Mouse (Mus musculus) hindbrain, embryonic 15.5 days (tissue): ENCODE data around the gene Acyp1. TPM values are rescaled to one million over a fixed set of nuclear protein-coding genes. Genes with fewer than 3 reads are reported as not detected.

ENCODE experiments used
- ATAC-seq: fragments of 200-750 bp; cut with Nextera tagmentation; 2 replicates; pipeline ENCODE4 v1.8.0; 2017; ENCODE audit warnings: low read depth, moderate number of reproducible peaks, moderate TSS enrichment; ENCODE audit not compliant: low FRiP score
- H3K27ac ChIP-seq: fragments of 300-500 bp; sonication (generic); replicated peaks from 2 replicates; pipeline ENCODE4 v1.5.1; 2015; ENCODE audit warnings: mild to moderate bottlenecking, inconsistent platforms
- H3K27me3 ChIP-seq: fragments of 300-500 bp; sonication (generic); 2 replicates; pipeline ENCODE4 v1.6.1; 2015; ENCODE audit warnings: control low read depth, inconsistent platforms
- H3K36me3 ChIP-seq: fragments of 300-500 bp; sonication (generic); 2 replicates; pipeline ENCODE4 v1.6.1; 2015; ENCODE audit warnings: control low read depth, inconsistent platforms
- H3K4me1 ChIP-seq: fragments of 300-500 bp; sonication (generic); replicated peaks from 2 replicates; pipeline ENCODE4 v1.6.1; 2015; ENCODE audit warnings: control low read depth, inconsistent platforms
- H3K4me2 ChIP-seq: fragments of 300-500 bp; sonication (generic); 2 replicates; pipeline ENCODE4 v1.6.1; 2015; ENCODE audit warnings: moderate library complexity, mild to moderate bottlenecking, inconsistent platforms
- H3K4me3 ChIP-seq: fragments of 300-500 bp; sonication (generic); 2 replicates; pipeline ENCODE4 v1.5.1; 2015; ENCODE audit warnings: mild to moderate bottlenecking, inconsistent platforms
- H3K9ac ChIP-seq: fragments of 300-500 bp; sonication (generic); 2 replicates; pipeline ENCODE4 v1.6.1; 2015; ENCODE audit warnings: inconsistent platforms
- H3K9me3 ChIP-seq: fragments of 300-500 bp; sonication (generic); 2 replicates; pipeline ENCODE4 v1.6.1; 2016; ENCODE audit warnings: control low read depth, inconsistent platforms
- WGBS: fragments of 180-500 bp; shearing (Covaris S2); methylation state at CpG from one replicate; pipeline ENCODE4 v1.1.7; 2015; 5-methylcytosine and 5-hydroxymethylcytosine counted together
- polyA plus RNA-seq: library from polyadenylated mRNA; unstranded; fragments of >200 nt; fragmentation: Nextera tagmentation; extraction: Ambion mirVana; gene quantifications from 2 replicates; pipeline ENCODE4 v1.2.1, GENCODE M21; 2015

Acyp1 gene
- polyA plus RNA-seq, 1 experiment from 2014 or later, result 51.3 TPM

- no peak for ATAC-seq
- H3K4me1 ChIP-seq, result peaks cover 8% of the 10 kb centered on the region
- H3K27me3 ChIP-seq, result no peaks in the 10 kb centered on the region
- H3K4me3 ChIP-seq, result peak overlapping the region; percentile 72
- H3K9ac ChIP-seq, result no peak overlapping the region
- H3K9me3 ChIP-seq, result no peaks in the 10 kb centered on the region
- no peaks in the 10 kb centered on the region for H3K36me3 ChIP-seq
- WGBS, result 58% methylated on average over 12 of the region's 12 CpGs
- H3K27ac ChIP-seq, result 0 out of 2 replicates have a peak overlapping the region, but pooled peaks have one; percentile 9
- H3K4me2 ChIP-seq, result peak overlapping the region; percentile 89
Observed at GRCm38 (mm10) chr12:85280845-85281651, 7.2 kb downstream of the Acyp1 start.

- Histone ChIP-seq H3K4me2 (peak overlapping the region; percentile 89), H3K4me3 (peak overlapping the region; percentile 72), H3K9me3 (no peaks in the 10 kb centered on the region), H3K27ac (peak overlapping the region; percentile 78), H3K27me3 (no peaks in the 10 kb centered on the region), H3K4me1 (peaks cover 8% of the 10 kb centered on the region), H3K9ac (peak overlapping the region; percentile 69), H3K36me3 (no peaks in the 10 kb centered on the region)
- WGBS, result under 1% methylated on average over 31 of the region's 31 CpGs
- peak; percentile 97 for ATAC-seq
Observed at GRCm38 (mm10) chr12:85280105-85280844, 8.0 kb downstream of the Acyp1 start.

GRCm38 (mm10) chr12:85279396-85280080 is 8.7 kb downstream of the Acyp1 start:
- Histone ChIP-seq H3K4me1 (peaks cover 8% of the 10 kb centered on the region), H3K36me3 (no peaks in the 10 kb centered on the region), H3K27me3 (no peaks in the 10 kb centered on the region), H3K4me2 (peak overlapping the region; percentile 89), H3K27ac (peak overlapping the region; percentile 78), H3K4me3 (peak overlapping the region; percentile 72), H3K9me3 (no peaks in the 10 kb centered on the region), H3K9ac (peak overlapping the region; percentile 69)
- 5% methylated on average over 10 of the region's 10 CpGs for WGBS
- peak; percentile 53 for ATAC-seq

- ATAC-seq, result no peak
- WGBS, result 97% methylated on average over 10 of the region's 10 CpGs
Observed at GRCm38 (mm10) chr12:85278919-85279318, 9.3 kb downstream of the Acyp1 start.

GRCm38 (mm10) chr12:85276273-85276672 is 12.0 kb downstream of the Acyp1 start:
- H3K9me3 ChIP-seq, result no peaks in the 10 kb centered on the region
- no peaks in the 10 kb centered on the region for H3K36me3 ChIP-seq
- H3K27ac ChIP-seq, result no peak overlapping the region
- H3K4me2 ChIP-seq, result no peak overlapping the region
- H3K4me1 ChIP-seq, result peaks cover 8% of the 10 kb centered on the region
- no peak for ATAC-seq
- no peaks in the 10 kb centered on the region for H3K27me3 ChIP-seq
- no peak overlapping the region for H3K9ac ChIP-seq
- H3K4me3 ChIP-seq, result no peak overlapping the region
- 55% methylated on average over 5 of the region's 5 CpGs for WGBS

More at GRCm38 (mm10) chr12:85278919-85279318, 9.3 kb downstream of the Acyp1 start:
- H3K27ac ChIP-seq, result no peak overlapping the region
- no peak overlapping the region for H3K9ac ChIP-seq
- H3K36me3 ChIP-seq, result no peaks in the 10 kb centered on the region
- H3K9me3 ChIP-seq, result no peaks in the 10 kb centered on the region
- H3K4me1 ChIP-seq, result peaks cover 8% of the 10 kb centered on the region
- H3K27me3 ChIP-seq, result no peaks in the 10 kb centered on the region
- H3K4me2 ChIP-seq, result no peak overlapping the region
- H3K4me3 ChIP-seq, result no peak overlapping the region

- Histone ChIP-seq H3K36me3 (no peaks in the 10 kb centered on the region), H3K4me2 (no peak overlapping the region), H3K27me3 (no peaks in the 10 kb centered on the region), H3K27ac (no peak overlapping the region), H3K4me1 (peaks cover 9% of the 10 kb centered on the region), H3K9me3 (no peaks in the 10 kb centered on the region), H3K9ac (no peak overlapping the region), H3K4me3 (no peak overlapping the region)
- 90% methylated on average over 10 of the region's 10 CpGs for WGBS
- no peak for ATAC-seq
Observed at GRCm38 (mm10) chr12:85273508-85273907, 14.7 kb downstream of the Acyp1 start.

- no peak for ATAC-seq
Observed at GRCm38 (mm10) chr12:85271843-85272206, 16.4 kb downstream of the Acyp1 start.

GRCm38 (mm10) chr12:85271132-85271842 is 17.0 kb downstream of the Acyp1 start:
- Histone ChIP-seq H3K4me3 (no peak overlapping the region), H3K9me3 (no peaks in the 10 kb centered on the region), H3K36me3 (peaks cover 3% of the 10 kb centered on the region; the same call in 1 of the 2 replicates), H3K9ac (no peak overlapping the region), H3K27ac (no peak overlapping the region), H3K4me2 (peak overlapping the region; percentile 66; the same call in 1 of the 2 replicates), H3K4me1 (peaks cover 9% of the 10 kb centered on the region), H3K27me3 (no peaks in the 10 kb centered on the region)
- ATAC-seq, result no peak
- WGBS, result 76% methylated on average over 7 of the region's 7 CpGs

More at GRCm38 (mm10) chr12:85271843-85272206, 16.4 kb downstream of the Acyp1 start:
- Histone ChIP-seq H3K27me3 (no peaks in the 10 kb centered on the region), H3K9ac (no peak overlapping the region), H3K27ac (no peak overlapping the region), H3K36me3 (peaks cover under 1% of the 10 kb centered on the region; the same call in 1 of the 2 replicates), H3K4me3 (no peak overlapping the region), H3K9me3 (no peaks in the 10 kb centered on the region), H3K4me2 (no peak overlapping the region), H3K4me1 (peaks cover 9% of the 10 kb centered on the region)
- 81% methylated on average over 4 of the region's 4 CpGs for WGBS

GRCm38 (mm10) chr12:85270319-85270718 is 17.9 kb downstream of the Acyp1 start, which contains the start of gene Mlh3:
Gene Mlh3, minus strand, starts transcription at chr12:85270599.
- H3K4me2 ChIP-seq, result peak within 1 kb of the TSS; percentile 66
- H3K4me1 ChIP-seq, result peaks cover 9% of the 10 kb centered on the region
- peak within 1 kb of the TSS; percentile 48 for H3K4me3 ChIP-seq
- under 1% methylated on average over 35 of the region's 35 CpGs for WGBS
- H3K27ac ChIP-seq, result peak within 1 kb of the TSS; percentile 83
- H3K36me3 ChIP-seq, result peaks cover 3% of the 10 kb centered on the region; the same call in 1 of the 2 replicates
- ATAC-seq, result peak; percentile 95
- peak within 1 kb of the TSS; percentile 51 for H3K9ac ChIP-seq
- H3K9me3 ChIP-seq, result no peaks in the 10 kb centered on the region
- H3K27me3 ChIP-seq, result no peaks in the 10 kb centered on the region

- H3K9ac ChIP-seq, result peak overlapping the region; percentile 51
- H3K9me3 ChIP-seq, result no peaks in the 10 kb centered on the region
- H3K36me3 ChIP-seq, result peaks cover 3% of the 10 kb centered on the region; the same call in 1 of the 2 replicates
- 63% methylated on average over 3 of the region's 3 CpGs for WGBS
- H3K27me3 ChIP-seq, result no peaks in the 10 kb centered on the region
- H3K4me1 ChIP-seq, result peaks cover 9% of the 10 kb centered on the region
- peak overlapping the region; percentile 66 for H3K4me2 ChIP-seq
- no peak for ATAC-seq
- peak overlapping the region; percentile 48 for H3K4me3 ChIP-seq
- peak overlapping the region; percentile 83 for H3K27ac ChIP-seq
Observed at GRCm38 (mm10) chr12:85269821-85270220, 18.4 kb downstream of the Acyp1 start.

GRCm38 (mm10) chr12:85266248-85266647 is 22.0 kb downstream of the Acyp1 start:
- Histone ChIP-seq H3K4me2 (no peak overlapping the region), H3K27me3 (no peaks in the 10 kb centered on the region), H3K4me1 (peaks cover 15% of the 10 kb centered on the region), H3K9ac (no peak overlapping the region), H3K27ac (no peak overlapping the region), H3K9me3 (no peaks in the 10 kb centered on the region), H3K4me3 (no peak overlapping the region), H3K36me3 (peaks cover 3% of the 10 kb centered on the region; the same call in 1 of the 2 replicates)
- no peak for ATAC-seq
- WGBS, result 93% methylated on average over 3 of the region's 3 CpGs
